Mouse (Mus musculus) forebrain, embryonic 14.5 days (tissue): Measurements from ENCODE around the gene Myo1g. TPM values are rescaled to one million over a fixed set of nuclear protein-coding genes. Genes with fewer than 3 reads are reported as not detected.

ENCODE experiments used
- ATAC-seq: fragments of 200-750 bp; cut with Nextera tagmentation; 2 replicates; pipeline ENCODE4 v1.8.0; 2017; ENCODE audit warnings: mild to moderate bottlenecking, moderate library complexity
- DNase-seq: peaks from one replicate; pipeline ENCODE4 v3.0.0-alpha.2; 2015; ENCODE audit warnings: low spot score
- H3K27ac ChIP-seq: fragments of 300-500 bp; sonication (generic); 2 replicates; pipeline ENCODE4 v1.5.1; 2014; ENCODE audit warnings: low read depth, mild to moderate bottlenecking, control low read depth, low read length, moderate library complexity
- H3K27me3 ChIP-seq: fragments of 300-500 bp; sonication (generic); replicated peaks from 2 replicates; pipeline ENCODE4 v1.6.1; 2014; ENCODE audit warnings: low read length, control low read depth, mixed read lengths; ENCODE audit not compliant: control insufficient read depth, insufficient read depth
- H3K36me3 ChIP-seq: fragments of 300-500 bp; sonication (generic); 2 replicates; pipeline ENCODE4 v1.6.1; 2014; ENCODE audit warnings: low read length, control low read depth; ENCODE audit not compliant: control insufficient read depth, insufficient read depth
- H3K4me1 ChIP-seq: fragments of 300-500 bp; sonication (generic); 2 replicates; pipeline ENCODE4 v1.6.1; 2014; ENCODE audit warnings: antibody characterized with exemption, low read length, control low read depth; ENCODE audit not compliant: control insufficient read depth, insufficient read depth
- H3K4me2 ChIP-seq: fragments of 300-500 bp; sonication (generic); 2 replicates; pipeline ENCODE4 v1.6.1; 2014; ENCODE audit warnings: mild to moderate bottlenecking, control low read depth, low read length
- H3K4me3 ChIP-seq: fragments of 300-500 bp; sonication (generic); 2 replicates; pipeline ENCODE4 v1.5.1; 2014; ENCODE audit warnings: low read depth, low read length, control low read depth
- H3K9ac ChIP-seq: fragments of 300-500 bp; sonication (generic); 2 replicates; pipeline ENCODE4 v1.6.1; 2014; ENCODE audit warnings: mild to moderate bottlenecking, low read length, control low read depth, moderate library complexity
- H3K9me3 ChIP-seq: fragments of 300-500 bp; sonication (generic); replicated peaks from 2 replicates; pipeline ENCODE4 v1.6.1; 2016; ENCODE audit warnings: low read length, control low read depth, mixed read lengths; ENCODE audit not compliant: control insufficient read depth
- WGBS: fragments of 180-500 bp; shearing (Covaris S2); extraction: QIAGEN DNeasy Blood & Tissue Kit; methylation state at CpG from one replicate; pipeline ENCODE4 v1.1.7; 2014; 5-methylcytosine and 5-hydroxymethylcytosine counted together
- polyA plus RNA-seq: library from polyadenylated mRNA; unstranded; fragments of >200 nt; fragmentation: Nextera tagmentation; extraction: Ambion mirVana; gene quantifications from 2 replicates; pipeline ENCODE4 v1.2.1, GENCODE M21; 2014

Gene Myo1g
- polyA plus RNA-seq, 1 experiment from 2014 or later = 0.33 TPM

DNA sequence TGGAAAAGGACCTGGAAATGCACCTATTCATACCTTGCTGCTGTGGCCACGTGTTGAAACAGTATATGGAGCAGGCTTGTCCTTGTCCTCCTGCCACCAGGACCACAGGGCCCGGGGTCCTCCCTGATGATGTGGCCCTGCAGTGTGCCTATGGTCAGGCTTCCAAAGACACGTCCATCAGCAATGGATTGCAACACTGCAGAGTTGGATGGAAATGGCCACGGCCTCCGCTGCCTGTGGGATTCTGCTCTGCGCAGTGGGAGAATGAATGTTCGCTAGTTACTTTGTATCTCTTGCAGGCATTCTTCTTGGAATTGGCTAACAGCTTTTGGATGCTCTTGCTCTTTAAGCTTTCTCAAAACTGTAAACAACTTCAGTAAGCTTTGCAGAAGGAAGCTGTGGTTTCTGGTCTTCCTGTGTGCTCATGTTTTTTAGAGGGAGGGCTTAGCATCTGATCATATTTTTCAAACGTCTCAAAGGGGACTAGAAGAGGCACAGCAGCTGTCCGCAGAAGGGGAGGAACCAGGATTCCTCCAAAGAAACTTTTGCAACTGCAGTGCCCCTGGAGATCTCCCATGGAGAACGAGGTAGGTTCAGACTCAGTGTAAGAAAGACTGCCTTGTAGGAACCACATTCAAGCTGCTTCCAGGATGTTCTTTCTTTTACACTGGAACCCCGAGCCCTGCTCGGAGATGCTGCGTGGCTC is 40.0 kb upstream of the Myo1g start:
- no peak overlapping the region for H3K4me2 ChIP-seq
- H3K36me3 ChIP-seq = peaks cover 7% of the 10 kb centered on the region; the same call in 1 of the 2 replicates
- H3K4me1 ChIP-seq = no peaks in the 10 kb centered on the region
- H3K9me3 ChIP-seq = no peaks in the 10 kb centered on the region
- no peak overlapping the region for H3K4me3 ChIP-seq
- H3K9ac ChIP-seq = no peak overlapping the region
- no peak overlapping the region for H3K27ac ChIP-seq
- ATAC-seq (no peak), DNase-seq (no peak)
- H3K27me3 ChIP-seq = no peaks in the 10 kb centered on the region
- WGBS = 88% methylated on average over 13 of the region's 13 CpGs

DNA sequence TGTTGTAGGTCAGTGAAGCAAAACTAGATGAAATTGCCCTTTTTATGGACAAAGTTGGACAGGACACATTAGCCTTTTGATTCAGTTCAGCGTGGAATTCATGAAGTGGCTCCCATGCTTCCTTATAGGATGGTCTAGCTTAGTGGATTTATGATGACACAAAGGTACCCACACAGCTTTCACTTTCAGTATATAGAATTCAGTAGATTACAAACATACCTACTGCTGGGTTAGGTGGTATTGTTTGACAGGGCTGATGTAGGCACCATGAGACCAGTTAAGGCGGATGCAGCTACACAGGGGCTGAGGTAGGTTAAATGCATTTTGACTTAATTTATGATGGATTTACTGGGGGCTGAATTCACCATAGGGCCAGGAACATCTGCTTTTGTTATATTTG is 39.2 kb upstream of the Myo1g start:
- H3K4me3 ChIP-seq = no peak overlapping the region
- H3K4me1 ChIP-seq = no peaks in the 10 kb centered on the region
- H3K9ac ChIP-seq = no peak overlapping the region
- no peak overlapping the region for H3K27ac ChIP-seq
- no peak for DNase-seq
- H3K4me2 ChIP-seq = no peak overlapping the region
- no peak for ATAC-seq
- H3K36me3 ChIP-seq = peaks cover 7% of the 10 kb centered on the region; the same call in 1 of the 2 replicates
- H3K9me3 ChIP-seq = no peaks in the 10 kb centered on the region
- H3K27me3 ChIP-seq = no peaks in the 10 kb centered on the region
- WGBS = 89% methylated on average over 2 of the region's 2 CpGs

DNA sequence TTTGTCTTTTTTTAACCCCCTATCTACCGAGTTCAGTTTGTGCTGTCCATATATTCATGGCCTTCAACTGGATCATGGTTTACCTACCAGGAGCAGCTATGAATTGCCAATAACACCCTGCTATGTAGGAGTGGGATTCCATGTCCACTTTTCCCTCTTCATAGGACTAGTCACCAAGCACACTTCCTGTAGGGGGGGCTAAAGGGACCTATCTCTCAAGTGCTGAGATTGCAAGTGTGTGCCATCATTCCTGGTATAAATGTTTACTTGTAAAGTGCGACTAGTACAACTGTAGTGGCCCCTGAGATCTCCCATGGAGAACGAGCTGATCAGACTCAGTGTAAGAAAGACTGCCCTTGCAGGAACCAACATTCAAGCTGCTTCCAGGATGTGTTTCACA is 37.5 kb upstream of the Myo1g start:
- H3K4me1 ChIP-seq = no peaks in the 10 kb centered on the region
- H3K27ac ChIP-seq = no peak overlapping the region
- H3K27me3 ChIP-seq = no peaks in the 10 kb centered on the region
- no peaks in the 10 kb centered on the region for H3K9me3 ChIP-seq
- ATAC-seq (no peak), DNase-seq (no peak)
- no peak overlapping the region for H3K4me2 ChIP-seq
- no peak overlapping the region for H3K4me3 ChIP-seq
- no peak overlapping the region for H3K9ac ChIP-seq
- peaks cover 7% of the 10 kb centered on the region; the same call in 1 of the 2 replicates for H3K36me3 ChIP-seq
- 91% methylated on average over 3 of the region's 3 CpGs for WGBS

GRCm38 (mm10) chr11:6550201-6550600 is 29.4 kb upstream of the Myo1g start:
- Histone ChIP-seq H3K9me3 (no peaks in the 10 kb centered on the region), H3K27me3 (no peaks in the 10 kb centered on the region), H3K4me2 (no peak overlapping the region), H3K36me3 (no peaks in the 10 kb centered on the region; the same call in 1 of the 2 replicates), H3K4me3 (no peak overlapping the region), H3K27ac (no peak overlapping the region), H3K9ac (no peak overlapping the region), H3K4me1 (peaks cover 8% of the 10 kb centered on the region)
- ATAC-seq (no peak), DNase-seq (no peak)
- WGBS = 90% methylated on average over 3 of the region's 3 CpGs

- Histone ChIP-seq H3K27ac (no peak overlapping the region), H3K4me3 (no peak overlapping the region), H3K4me2 (no peak overlapping the region), H3K9me3 (no peaks in the 10 kb centered on the region), H3K9ac (no peak overlapping the region), H3K36me3 (no peaks in the 10 kb centered on the region; the same call in 1 of the 2 replicates), H3K27me3 (no peaks in the 10 kb centered on the region), H3K4me1 (peaks cover 8% of the 10 kb centered on the region)
- no peak for ATAC-seq
- WGBS = 93% methylated on average over 2 of the region's 2 CpGs
- DNase-seq = no peak
Measured at GRCm38 (mm10) chr11:6549770-6550169, 29.0 kb upstream of the Myo1g start.

- WGBS = 27% methylated on average over 6 of the region's 6 CpGs
- peak overlapping the region; percentile 80 for H3K4me3 ChIP-seq
- ATAC-seq = no peak
- no peaks in the 10 kb centered on the region for H3K27me3 ChIP-seq
- H3K4me1 ChIP-seq = peaks cover 8% of the 10 kb centered on the region
- no peak overlapping the region; the same call in 1 of the 2 replicates for H3K27ac ChIP-seq
- no peak for DNase-seq
- no peaks in the 10 kb centered on the region; the same call in 1 of the 2 replicates for H3K36me3 ChIP-seq
- H3K9me3 ChIP-seq = no peaks in the 10 kb centered on the region
- peak overlapping the region; percentile 87 for H3K9ac ChIP-seq
- H3K4me2 ChIP-seq = peak overlapping the region; percentile 67
Measured at GRCm38 (mm10) chr11:6547696-6548325, 27.0 kb upstream of the Myo1g start.

DNA sequence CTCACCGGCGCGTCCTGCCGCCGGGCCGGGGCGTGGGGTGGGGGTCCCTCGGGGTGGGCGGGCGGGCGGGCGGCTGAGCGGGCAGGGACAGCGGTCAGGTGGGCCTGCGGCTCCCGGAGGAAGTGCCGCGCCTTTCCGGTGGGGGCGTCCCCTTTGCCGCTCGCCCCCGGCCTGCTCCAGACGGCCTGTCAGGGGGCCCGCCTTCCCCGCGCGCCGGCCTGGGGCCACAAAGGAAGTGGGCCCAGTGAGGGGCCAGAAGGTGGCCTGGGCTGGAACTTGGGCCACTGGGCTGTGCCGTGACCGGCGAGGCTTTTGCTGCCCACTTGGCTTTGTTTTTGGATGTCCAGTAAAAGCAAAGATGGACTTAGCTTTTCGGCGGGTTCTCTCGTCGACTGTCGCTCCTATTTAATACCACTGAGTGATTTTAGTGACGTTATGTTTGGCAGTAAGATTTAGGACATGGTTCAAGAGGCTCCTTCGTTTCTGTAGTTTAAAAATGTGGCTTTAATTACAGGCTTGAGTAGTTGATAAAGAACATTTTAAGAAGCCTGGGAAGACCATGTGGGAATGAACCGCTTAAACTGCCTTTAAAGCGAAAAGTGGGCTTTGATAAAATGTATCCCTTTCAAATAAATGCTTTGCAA is 26.4 kb upstream of the Myo1g start:
- peaks cover 8% of the 10 kb centered on the region for H3K4me1 ChIP-seq
- DNase-seq (peak; percentile 49), ATAC-seq (peak; percentile 59)
- no peaks in the 10 kb centered on the region for H3K36me3 ChIP-seq
- H3K27me3 ChIP-seq = no peaks in the 10 kb centered on the region
- H3K4me3 ChIP-seq = peak overlapping the region; percentile 80
- no peaks in the 10 kb centered on the region for H3K9me3 ChIP-seq
- peak overlapping the region; percentile 95 for H3K27ac ChIP-seq
- H3K4me2 ChIP-seq = peak overlapping the region; percentile 67
- under 1% methylated on average over 37 of the region's 41 CpGs for WGBS
- H3K9ac ChIP-seq = peak overlapping the region; percentile 87

GRCm38 (mm10) chr11:6546205-6547013 is 25.6 kb upstream of the Myo1g start, which contains the start of gene Ccm2:
Gene Ccm2 (plus strand): TSS chr11:6546887.
- H3K4me1 ChIP-seq = peaks cover 8% of the 10 kb centered on the region
- H3K27ac ChIP-seq = peak within 1 kb of the TSS; percentile 95
- 1% methylated on average over 49 of the region's 57 CpGs for WGBS
- H3K36me3 ChIP-seq = no peaks in the 10 kb centered on the region
- no peaks in the 10 kb centered on the region for H3K27me3 ChIP-seq
- H3K9ac ChIP-seq = peak within 1 kb of the TSS; percentile 87
- peak within 1 kb of the TSS; percentile 67 for H3K4me2 ChIP-seq
- peak; percentile 98 for DNase-seq
- no peaks in the 10 kb centered on the region for H3K9me3 ChIP-seq
- ATAC-seq = peak; percentile 96
- peak within 1 kb of the TSS; percentile 80 for H3K4me3 ChIP-seq
